Mouse (Mus musculus) ES-E14 (cell line): ENCODE measurements around the gene Mad2l1bp.

Source experiments
- CHD2 ChIP-seq: IDR thresholded peaks from 2 replicates; pipeline ENCODE4 v1.6.1; 2014; ENCODE audit warnings: mild to moderate bottlenecking, low read depth, low read length, inconsistent platforms
- HCFC1 ChIP-seq: IDR thresholded peaks from 2 replicates; pipeline ENCODE4 v1.6.1; 2012; ENCODE audit warnings: low read length, inconsistent platforms, borderline replicate concordance; ENCODE audit not compliant: insufficient read depth
- MAFK ChIP-seq: IDR thresholded peaks from 2 replicates; pipeline ENCODE4 v1.6.1; 2014; ENCODE audit warnings: mild to moderate bottlenecking, low read depth, low read length, inconsistent platforms; ENCODE audit not compliant: insufficient read depth
- ZC3H11A ChIP-seq: IDR thresholded peaks from 2 replicates; pipeline ENCODE4 v1.6.1; 2012; ENCODE audit warnings: low read depth, mild to moderate bottlenecking, inconsistent platforms, low read length, borderline replicate concordance
- ZNF384 ChIP-seq: IDR thresholded peaks from 2 replicates; pipeline ENCODE4 v1.6.1; 2012; ENCODE audit warnings: low read depth, low read length, inconsistent platforms

DNA sequence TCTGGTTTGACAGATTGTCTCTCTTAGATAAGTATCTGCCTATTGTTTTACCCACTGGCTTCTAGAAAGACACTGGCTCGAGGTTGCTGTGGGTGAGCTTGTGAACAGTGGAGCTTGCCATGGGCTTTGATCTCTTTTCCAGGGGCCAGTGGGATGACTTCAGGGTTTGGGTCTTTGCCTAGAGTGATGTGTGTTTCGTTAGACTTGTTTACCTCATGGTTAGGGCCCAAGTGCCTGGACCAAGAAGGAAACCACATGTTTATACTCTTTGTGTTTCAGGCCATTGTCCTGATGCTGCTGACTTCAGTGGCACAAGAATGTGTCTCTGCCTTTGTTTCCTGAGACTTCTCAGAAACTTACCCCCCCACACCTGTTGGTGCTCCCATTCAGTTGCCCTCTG, 37.9 kb downstream of the Mad2l1bp start:
- no peak for TF ChIP-seq MAFK
- TF ChIP-seq ZNF384: no peak
- TF ChIP-seq HCFC1: no peak
- TF ChIP-seq ZC3H11A: no peak
- TF ChIP-seq CHD2: no peak
